In the genomic region with DNA sequence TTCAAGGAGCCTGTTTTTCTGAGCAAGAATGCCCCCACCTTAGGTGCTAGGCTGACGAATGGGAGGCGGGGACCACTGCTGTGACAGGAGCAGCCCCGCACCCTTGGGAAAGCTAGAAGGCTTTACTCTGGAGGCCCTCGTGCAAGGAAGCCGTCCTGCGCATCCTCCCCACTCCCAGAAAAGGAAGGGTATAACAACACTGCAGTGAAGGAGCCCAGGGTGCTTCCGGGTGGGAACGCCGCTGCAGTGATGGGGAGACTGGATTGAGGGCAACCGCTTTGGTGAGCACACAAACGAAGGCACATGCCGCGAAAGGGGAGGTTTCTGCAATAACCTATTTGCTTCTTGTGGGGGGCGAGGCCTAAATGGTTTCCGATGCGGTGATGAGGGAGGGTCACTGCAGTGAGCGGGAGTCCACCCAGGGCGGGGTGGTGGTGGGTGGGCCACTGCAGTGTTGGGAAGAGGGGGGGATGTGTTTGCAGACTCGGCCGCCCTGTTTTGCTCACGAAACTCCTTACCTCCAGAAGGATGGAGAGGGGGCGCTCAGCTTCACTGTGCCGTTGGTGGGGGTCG, we compare ENCODE assay signal across 8 mouse cellular contexts. TPM values are rescaled to one million over a fixed set of nuclear protein-coding genes. Genes with fewer than 3 reads are reported as not detected.
DNase-seq lines count a peak whose midpoint lies in the region; ATAC-seq lines count a peak whose summit lies in the region.

Gene Vwa5b2 (plus strand): TSS at position 106 of the 573 bp plus-strand sequence.

- no peak within 1 kb of the TSS for H3K27ac ChIP-seq in lung, embryonic 16.5 days (ENCODE audit: low read length)
- H3K27ac ChIP-seq in intestine, embryonic 14.5 days (ENCODE audit: low read depth), result no peak within 1 kb of the TSS
- H3K27ac ChIP-seq in midbrain, embryonic 11.5 days (ENCODE audit: low read depth, low read length), result no peak within 1 kb of the TSS

- H3K27me3 ChIP-seq in lung, embryonic 16.5 days (ENCODE audit: control insufficient read depth, insufficient read depth, low read depth, low read length), result peaks cover 54% of the 10 kb centered on the region
- H3K27me3 ChIP-seq in intestine, embryonic 14.5 days (replicated peaks; ENCODE audit: control insufficient read depth, insufficient read depth, low read length), result peaks cover 55% of the 10 kb centered on the region
- H3K27me3 ChIP-seq in midbrain, embryonic 11.5 days (ENCODE audit: control insufficient read depth, insufficient read depth, low read length), result peaks cover 43% of the 10 kb centered on the region

- H3K4me2 ChIP-seq in lung, embryonic 16.5 days (ENCODE audit: low read depth, low read length), result peak within 1 kb of the TSS; percentile 83
- H3K4me2 ChIP-seq in intestine, embryonic 14.5 days (ENCODE audit: low read length), result peak within 1 kb of the TSS; percentile 74
- peak within 1 kb of the TSS; percentile 87 for H3K4me2 ChIP-seq in midbrain, embryonic 11.5 days

- H3K9ac ChIP-seq in lung, embryonic 16.5 days (ENCODE audit: low read length), result peak within 1 kb of the TSS; percentile 42; the same call in 1 of the 2 replicates
- peak within 1 kb of the TSS; percentile 34; the same call in 1 of the 2 replicates for H3K9ac ChIP-seq in intestine, embryonic 14.5 days (ENCODE audit: low read length)
- peak within 1 kb of the TSS; percentile 50 for H3K9ac ChIP-seq in midbrain, embryonic 11.5 days (ENCODE audit: low read length)

- no peaks in the 10 kb centered on the region for H3K36me3 ChIP-seq in lung, embryonic 16.5 days (ENCODE audit: control insufficient read depth, insufficient read depth, low read length)
- no peaks in the 10 kb centered on the region for H3K36me3 ChIP-seq in intestine, embryonic 14.5 days (ENCODE audit: control insufficient read depth, insufficient read depth, low read length)
- no peaks in the 10 kb centered on the region for H3K36me3 ChIP-seq in midbrain, embryonic 11.5 days (ENCODE audit: control insufficient read depth, insufficient read depth, low read length)

- no peak for ATAC-seq in cerebellum, adult (ENCODE audit: insufficient number of reproducible peaks, low FRiP score, low TSS enrichment)
- ATAC-seq in lung, embryonic 16.5 days (ENCODE audit: low read depth), result peak; percentile 34
- peak; percentile 70; the same call in 1 of the 2 replicates for ATAC-seq in intestine, embryonic 14.5 days (replicated peaks; ENCODE audit: low FRiP score, low TSS enrichment, low read depth)
- ATAC-seq in midbrain, embryonic 11.5 days (ENCODE audit: low FRiP score), result peak; percentile 74

- H3K9me3 ChIP-seq in lung, embryonic 16.5 days (ENCODE audit: control insufficient read depth, low read length), result no peaks in the 10 kb centered on the region
- H3K9me3 ChIP-seq in intestine, embryonic 14.5 days (ENCODE audit: control insufficient read depth, low read length), result no peaks in the 10 kb centered on the region
- no peaks in the 10 kb centered on the region for H3K9me3 ChIP-seq in midbrain, embryonic 11.5 days (ENCODE audit: control insufficient read depth, low read length)

- peak within 1 kb of the TSS; percentile 51 for H3K4me3 ChIP-seq in lung, embryonic 16.5 days (ENCODE audit: low read length)
- H3K4me3 ChIP-seq in intestine, embryonic 14.5 days (ENCODE audit: low read depth, low read length), result peak within 1 kb of the TSS; percentile 42
- H3K4me3 ChIP-seq in midbrain, embryonic 11.5 days (ENCODE audit: low read depth, low read length), result peak within 1 kb of the TSS; percentile 50

- WGBS in lung, embryonic 16.5 days, result under 1% methylated on average over 24 of the region's 24 CpGs
- whole genome bisulfite sequencing in intestine, embryonic 14.5 days, result under 1% methylated on average over 24 of the region's 24 CpGs
- WGBS in midbrain, embryonic 11.5 days, result 1% methylated on average over 24 of the region's 24 CpGs

- DNase-seq in cerebellum, adult 9-10 months, result peak; percentile 38
- no peak for DNase-seq in lung, postnatal 4 days
- DNase-seq in intestine, embryonic 14.5 days (ENCODE audit: low spot score), result peak; percentile 68
- DNase-seq in midbrain, embryonic 11.5 days (ENCODE audit: low spot score, missing footprints), result no peak
- DNase-seq in thymus, postnatal 14 days, result no peak
- no peak for DNase-seq in yolk sac, embryonic 10.5 days (ENCODE audit: low spot score)

- peaks cover 11% of the 10 kb centered on the region for H3K4me1 ChIP-seq in lung, embryonic 16.5 days (replicated peaks; ENCODE audit: control insufficient read depth, insufficient read depth, low read length)
- peaks cover 15% of the 10 kb centered on the region for H3K4me1 ChIP-seq in intestine, embryonic 14.5 days (replicated peaks; ENCODE audit: control insufficient read depth, insufficient read depth, low read length)
- peaks cover 13% of the 10 kb centered on the region for H3K4me1 ChIP-seq in midbrain, embryonic 11.5 days (ENCODE audit: control insufficient read depth, insufficient read depth, low read length)

RNA-seq across cellular contexts. Expression of gene Vwa5b2, which starts in this region (rescaled TPM):
- 0.49 and 0.93 TPM in 2 replicates for polyA plus RNA-seq in lung, embryonic 16.5 days (2015; fragmentation: Nextera tagmentation; extraction: Ambion mirVana)
- 5.3 and 6.2 TPM in 2 replicates for polyA plus RNA-seq in intestine, embryonic 14.5 days (2014; fragmentation: Nextera tagmentation; extraction: Ambion mirVana)
- polyA plus RNA-seq in midbrain, embryonic 11.5 days (2014; fragmentation: Nextera tagmentation; extraction: Ambion mirVana), result 1.6 and 2.5 TPM in 2 replicates

Comparison
In these comparisons a context has a peak if more than half of its experiments do, and no peak if none do; other contexts are left out.
1. Peak in ATAC-seq, H3K4me3 ChIP-seq, H3K9ac ChIP-seq and H3K4me2 ChIP-seq in lung, embryonic 16.5 days; RNA of the gene not detected or under 1 TPM.
2. DNase-seq: peak in cerebellum, adult 9-10 months (single experiment) and intestine, embryonic 14.5 days (single experiment); none in lung, postnatal 4 days (0 of 2), midbrain, embryonic 11.5 days (single experiment), thymus, postnatal 14 days (single experiment) and yolk sac, embryonic 10.5 days (single experiment).
3. Peak in every context shown above with its lines, with median percentiles within 50 percentile points of each other: H3K4me2 ChIP-seq, H3K4me3 ChIP-seq and H3K9ac ChIP-seq.